Mouse (Mus musculus): ENCODE data around the gene Myo1f. TPM values are rescaled to one million over a fixed set of nuclear protein-coding genes. Genes with fewer than 3 reads are reported as not detected.
A peak's percentile ranks its signal among the peaks of the same experiment; 100 is the strongest.

Myo1f gene
- total RNA-seq, 2 experiments from 2014 or later: 1.2 to 1.6 TPM

GRCm38 (mm10) chr17:33637038-33637437 is 81.5 kb downstream of the Myo1f start:
- peak; percentile 60 to 75 for DNase-seq (ENCODE audit: low spot score in 2 of 2)

GRCm38 (mm10) chr17:33637516-33638276 is 82.2 kb downstream of the Myo1f start, which contains the start of gene Pram1:
Pram1 (plus strand) TSS chr17:33638056.
- intact Hi-C loops (cut with DNase I): no loop called here
- DNase-seq (ENCODE audit: low spot score in 2 of 2): no peak

More at GRCm38 (mm10) chr17:33637038-33637437, 81.5 kb downstream of the Myo1f start:
- intact Hi-C loops (cut with DNase I): no loop called here

- intact Hi-C loops (cut with DNase I): no loop called here
Observed at GRCm38 (mm10) chr17:33639743-33640142, 84.2 kb downstream of the Myo1f start.

GRCm38 (mm10) chr17:33644068-33644467 is 88.6 kb downstream of the Myo1f start:
- DNase-seq (ENCODE audit: low spot score in 2 of 2): no peak
- intact Hi-C loops (cut with DNase I): no loop called here

More at GRCm38 (mm10) chr17:33639743-33640142, 84.2 kb downstream of the Myo1f start:
- no peak for DNase-seq (ENCODE audit: low spot score in 2 of 2)

GRCm38 (mm10) chr17:33645073-33645472 is 89.6 kb downstream of the Myo1f start:
- no peak for DNase-seq (ENCODE audit: low spot score in 2 of 2)

GRCm38 (mm10) chr17:33649781-33650475 is 94.4 kb downstream of the Myo1f start:
- DNase-seq (ENCODE audit: low spot score in 2 of 2): no peak
- intact Hi-C loops (cut with DNase I): no loop called here

More at GRCm38 (mm10) chr17:33645073-33645472, 89.6 kb downstream of the Myo1f start:
- intact Hi-C loops (cut with DNase I): no loop called here

Other genes with a start within 250 kb of the Myo1f start
- 10 to 100 TPM; 16.1 to 18.7 TPM for gene Zfp81, start 196.8 kb upstream of the Myo1f start, total RNA-seq (2021)
- 1 to 10 TPM; 7.3 to 7.6 TPM for gene Zfp101, start 161.1 kb upstream of the Myo1f start, total RNA-seq (2021)
- gene Actl9, start 122.8 kb upstream of the Myo1f start, total RNA-seq (2021): not detected
- gene Adamts10, start 31.5 kb upstream of the Myo1f start, total RNA-seq (2021): 10 to 100 TPM; 31.8 to 35.1 TPM
- gene Zfp414, start 73.4 kb downstream of the Myo1f start, total RNA-seq (2021): 10 to 100 TPM; 44.4 to 45.7 TPM
- gene Pram1, start 82.3 kb downstream of the Myo1f start, total RNA-seq (2021): under 1 TPM in 1 of 2 experiments, not detected in 1; 0.55 TPM
- gene Hnrnpm, start 131.2 kb downstream of the Myo1f start, total RNA-seq (2021): 100 to 1,000 TPM; 109 to 116 TPM
- gene March2, start 163.0 kb downstream of the Myo1f start, total RNA-seq (2021): 10 to 100 TPM; 83.5 to 84.8 TPM
- 100 to 1,000 TPM; 302 to 341 TPM for gene Rab11b, start 204.8 kb downstream of the Myo1f start, total RNA-seq (2021)
- gene Angptl4, start 226.1 kb downstream of the Myo1f start, total RNA-seq (2021): 1 to 10 TPM; 5.5 to 6.6 TPM

All from left cerebral cortex, postnatal 14 days (tissue).